Mouse (Mus musculus): ENCODE results near the gene Zim1.

Zim1 gene

GRCm38 (mm10) chr7:6696241-6697045, at the start of gene Zim1:
Gene Zim1 (minus strand): TSS chr7:6696450.
- DNase-seq (ENCODE audit: low read depth, low spot score), result peak; percentile 75

- DNase-seq (ENCODE audit: low read depth, low spot score), result no peak
These were observed 48.1 kb upstream of the Zim1 start for GRCm38 (mm10) chr7:6744281-6744904.

- DNase-seq (ENCODE audit: low read depth, low spot score), result no peak
These were observed 39.8 kb upstream of the Zim1 start for GRCm38 (mm10) chr7:6736060-6736459.

- no peak for DNase-seq (ENCODE audit: low read depth, low spot score)
These were observed 35.7 kb upstream of the Zim1 start for GRCm38 (mm10) chr7:6731930-6732329.

GRCm38 (mm10) chr7:6731373-6731772, 35.1 kb upstream of the Zim1 start:
- no peak for DNase-seq (ENCODE audit: low read depth, low spot score)

GRCm38 (mm10) chr7:6730801-6731200, 34.6 kb upstream of the Zim1 start:
- no peak for DNase-seq (ENCODE audit: low read depth, low spot score)

GRCm38 (mm10) chr7:6730241-6730640, 34.0 kb upstream of the Zim1 start, which contains the start of the genes Peg3 and Usp29:
Gene Peg3 (minus strand): TSS chr7:6730431.
Gene Usp29 (plus strand): TSS chr7:6730578.
- DNase-seq (ENCODE audit: low read depth, low spot score), result peak; percentile 75

- DNase-seq (ENCODE audit: low read depth, low spot score), result peak; percentile 90
These were observed 33.0 kb upstream of the Zim1 start for GRCm38 (mm10) chr7:6729061-6729817.

- peak; percentile 92 for DNase-seq (ENCODE audit: low read depth, low spot score)
These were observed 32.1 kb upstream of the Zim1 start for GRCm38 (mm10) chr7:6728263-6728931.

- DNase-seq (ENCODE audit: low read depth, low spot score), result peak; percentile 70
These were observed 31.3 kb upstream of the Zim1 start for GRCm38 (mm10) chr7:6727351-6728121.

GRCm38 (mm10) chr7:6709396-6709795, 13.1 kb upstream of the Zim1 start:
- no peak for DNase-seq (ENCODE audit: low read depth, low spot score)

- DNase-seq (ENCODE audit: low read depth, low spot score), result no peak
These were observed 12.4 kb upstream of the Zim1 start for GRCm38 (mm10) chr7:6708451-6709180.

- DNase-seq (ENCODE audit: low read depth, low spot score), result no peak
These were observed 11.3 kb upstream of the Zim1 start for GRCm38 (mm10) chr7:6707416-6708015.

- DNase-seq (ENCODE audit: low read depth, low spot score), result no peak
These were observed 3.0 kb upstream of the Zim1 start for GRCm38 (mm10) chr7:6699230-6699629.

GRCm38 (mm10) chr7:6685511-6685910, 10.7 kb downstream of the Zim1 start:
- DNase-seq (ENCODE audit: low read depth, low spot score), result no peak

- DNase-seq (ENCODE audit: low read depth, low spot score), result no peak
These were observed 29.5 kb downstream of the Zim1 start for GRCm38 (mm10) chr7:6666726-6667125.

- no peak for DNase-seq (ENCODE audit: low read depth, low spot score)
These were observed 32.8 kb downstream of the Zim1 start for GRCm38 (mm10) chr7:6663430-6663829.

- peak; percentile 13 for DNase-seq (ENCODE audit: low read depth, low spot score)
These were observed 36.6 kb downstream of the Zim1 start for GRCm38 (mm10) chr7:6659605-6660004.

- DNase-seq (ENCODE audit: low read depth, low spot score), result no peak
These were observed 37.6 kb downstream of the Zim1 start for GRCm38 (mm10) chr7:6658606-6659005.

- no peak for DNase-seq (ENCODE audit: low read depth, low spot score)
These were observed 44.1 kb downstream of the Zim1 start for GRCm38 (mm10) chr7:6652151-6652550.

Data from retina, adult 2 months (tissue).